Mouse (Mus musculus) heart, adult 2 months (tissue): ENCODE measurements at regions not wholly inside any gene's neighbourhood (a gene's known extent, or its start where the extent isn't known, plus 50 kb on each side); places are given as distances from the start of the nearest gene placed in this dataset.

Source experiments
- DNase-seq, 2 experiments: peaks; one replicate each; pipeline ENCODE4 v3.0.0; 2021
- H3K27ac ChIP-seq: fragments of 200-600 bp; 2 replicates; pipeline ENCODE4 v1.8.1; 2022
- H3K27me3 ChIP-seq: fragments of 200-500 bp; 2 replicates; pipeline ENCODE4 v1.6.1; 2012; ENCODE audit warnings: mild to moderate bottlenecking, low read length, inconsistent platforms, mixed read lengths; ENCODE audit not compliant: control insufficient read depth, insufficient read depth
- H3K36me3 ChIP-seq: fragments of 200-500 bp; 2 replicates; pipeline ENCODE4 v1.6.1; 2012; ENCODE audit warnings: low read length, inconsistent platforms; ENCODE audit not compliant: control insufficient read depth, insufficient read depth
- H3K4me1 ChIP-seq: fragments of 200-500 bp; 2 replicates; pipeline ENCODE4 v1.6.1; 2011; ENCODE audit warnings: low read length; ENCODE audit not compliant: control insufficient read depth, insufficient read depth
- H3K4me3 ChIP-seq: fragments of 200-600 bp; 2 replicates; pipeline ENCODE4 v1.8.1; 2022
- H3K79me2 ChIP-seq: fragments of 200-500 bp; replicated peaks from 2 replicates; pipeline ENCODE4 v1.6.1; 2012; ENCODE audit warnings: mild to moderate bottlenecking, inconsistent platforms, low read length, moderate library complexity, mixed read lengths; ENCODE audit not compliant: control insufficient read depth, insufficient read depth
- H3K9ac ChIP-seq: fragments of 200-500 bp; 2 replicates; pipeline ENCODE4 v1.6.1; 2012; ENCODE audit warnings: low read depth, mild to moderate bottlenecking, control low read depth, inconsistent platforms, low read length, mixed read lengths
- CTCF ChIP-seq: fragments of 200-600 bp; IDR thresholded peaks from 2 replicates; pipeline ENCODE4 v1.8.1; 2022; ENCODE audit warnings: antibody characterized with exemption, mild to moderate bottlenecking, moderate library complexity
- EP300 ChIP-seq: fragments of 200-500 bp; IDR thresholded peaks from 2 replicates; pipeline ENCODE4 v1.6.1; 2011; ENCODE audit warnings: low read depth, low read length, control low read depth; ENCODE audit not compliant: insufficient read depth
- POLR2A ChIP-seq: fragments of 200-500 bp; IDR thresholded peaks from 2 replicates; pipeline ENCODE4 v1.6.1; 2011; ENCODE audit warnings: mild to moderate bottlenecking, low read depth, low read length, control low read depth; ENCODE audit not compliant: insufficient read depth
- WGBS: fragments of 180-500 bp; shearing (Covaris S2); methylation state at CpG from one replicate; pipeline ENCODE4 v1.1.7; 2018; 5-methylcytosine and 5-hydroxymethylcytosine counted together
- intact Hi-C: fragments of 180-260 bp; cut with DNase I; formaldehyde crosslinking; loops from one replicate; pipeline ENCODE4 v1.15.1; 2025

GRCm38 (mm10) chr16:93287520-93287919 lies 316.3 kb downstream of the Setd4 start:
- Histone ChIP-seq H3K4me1 (no peaks in the 10 kb centered on the region), H3K27ac (no peak overlapping the region), H3K36me3 (no peaks in the 10 kb centered on the region), H3K27me3 (no peaks in the 10 kb centered on the region; the same call in 1 of the 2 replicates), H3K79me2 (no peaks in the 10 kb centered on the region), H3K4me3 (no peak overlapping the region), H3K9ac (no peak overlapping the region)
- TF ChIP-seq EP300 = no peak
- no peak for TF ChIP-seq CTCF
- TF ChIP-seq POLR2A = no peak
- intact Hi-C loops = no loop called here
- DNase-seq = no peak
- WGBS = 69% methylated on average over 2 of the region's 2 CpGs

- no peak for DNase-seq
- no peaks in the 10 kb centered on the region for H3K36me3 ChIP-seq
- H3K9ac ChIP-seq = no peak overlapping the region
- H3K27me3 ChIP-seq = no peaks in the 10 kb centered on the region; the same call in 1 of the 2 replicates
- no peak overlapping the region for H3K4me3 ChIP-seq
- intact Hi-C loops = no loop called here
- H3K4me1 ChIP-seq = no peaks in the 10 kb centered on the region
- no peak for TF ChIP-seq CTCF
- no peak for TF ChIP-seq EP300
- no peak for TF ChIP-seq POLR2A
- no peaks in the 10 kb centered on the region for H3K79me2 ChIP-seq
- WGBS = 84% methylated on average over 3 of the region's 3 CpGs
- H3K27ac ChIP-seq = no peak overlapping the region
These were observed 317.0 kb downstream of the Setd4 start for GRCm38 (mm10) chr16:93286816-93287215.

- intact Hi-C loops = no loop called here
- Histone ChIP-seq H3K4me3 (no peak overlapping the region), H3K9ac (no peak overlapping the region), H3K27ac (no peak overlapping the region), H3K36me3 (no peaks in the 10 kb centered on the region), H3K27me3 (no peaks in the 10 kb centered on the region; the same call in 1 of the 2 replicates), H3K79me2 (no peaks in the 10 kb centered on the region), H3K4me1 (no peaks in the 10 kb centered on the region)
- TF ChIP-seq CTCF = no peak
- TF ChIP-seq POLR2A = no peak
- TF ChIP-seq EP300 = no peak
- 95% methylated on average over 6 of the region's 6 CpGs for WGBS
- no peak for DNase-seq
These were observed 318.7 kb downstream of the Setd4 start for GRCm38 (mm10) chr16:93285191-93285590.

GRCm38 (mm10) chr16:93281715-93282114 lies 322.1 kb downstream of the Setd4 start:
- no peak overlapping the region for H3K27ac ChIP-seq
- H3K79me2 ChIP-seq = no peaks in the 10 kb centered on the region
- intact Hi-C loops = no loop called here
- H3K27me3 ChIP-seq = no peaks in the 10 kb centered on the region
- H3K4me3 ChIP-seq = no peak overlapping the region
- H3K9ac ChIP-seq = no peak overlapping the region
- 13% methylated on average over 1 of the region's 1 CpGs for WGBS
- TF ChIP-seq POLR2A = no peak
- no peak for TF ChIP-seq EP300
- no peak for TF ChIP-seq CTCF
- DNase-seq = no peak
- no peaks in the 10 kb centered on the region for H3K4me1 ChIP-seq
- H3K36me3 ChIP-seq = no peaks in the 10 kb centered on the region

- WGBS = 46% methylated on average over 8 of the region's 8 CpGs
- intact Hi-C loops = no loop called here
- no peak overlapping the region for H3K4me3 ChIP-seq
These were observed 331.2 kb downstream of the Setd4 start for GRCm38 (mm10) chr16:93272636-93273035.

GRCm38 (mm10) chr16:93272146-93272545 lies 331.7 kb downstream of the Setd4 start:
- Histone ChIP-seq H3K4me1 (no peaks in the 10 kb centered on the region), H3K9ac (no peak overlapping the region), H3K27ac (no peak overlapping the region), H3K4me3 (no peak overlapping the region), H3K27me3 (no peaks in the 10 kb centered on the region; the same call in 1 of the 2 replicates), H3K79me2 (no peaks in the 10 kb centered on the region), H3K36me3 (no peaks in the 10 kb centered on the region)
- WGBS = 69% methylated on average over 6 of the region's 6 CpGs
- DNase-seq = no peak
- TF ChIP-seq EP300 = no peak
- TF ChIP-seq CTCF = no peak
- no peak for TF ChIP-seq POLR2A
- intact Hi-C loops = no loop called here

More at GRCm38 (mm10) chr16:93272636-93273035, 331.2 kb downstream of the Setd4 start:
- Histone ChIP-seq H3K27ac (no peak overlapping the region), H3K79me2 (no peaks in the 10 kb centered on the region), H3K36me3 (no peaks in the 10 kb centered on the region), H3K4me1 (no peaks in the 10 kb centered on the region), H3K27me3 (no peaks in the 10 kb centered on the region; the same call in 1 of the 2 replicates), H3K9ac (no peak overlapping the region)
- TF ChIP-seq EP300 (no peak), CTCF (no peak), POLR2A (no peak)
- DNase-seq = no peak
